Mouse (Mus musculus): ENCODE data around the gene Adamts9. TPM values are rescaled to one million over a fixed set of nuclear protein-coding genes. Genes with fewer than 3 reads are reported as not detected.

Adamts9 gene
- polyA plus RNA-seq, 1 experiment from 2014 or later = 1.7 TPM

- peaks cover 8% of the 10 kb centered on the region; the same call in 1 of the 2 replicates for H3K27me3 ChIP-seq
- H3K4me1 ChIP-seq = no peaks in the 10 kb centered on the region
- no peak overlapping the region for H3K4me2 ChIP-seq (replicated peaks)
- no peaks in the 10 kb centered on the region for H3K36me3 ChIP-seq
- H3K9me3 ChIP-seq = no peaks in the 10 kb centered on the region
- H3K9ac ChIP-seq (replicated peaks) = no peak overlapping the region
- no peak overlapping the region for H3K27ac ChIP-seq (replicated peaks)
- no peak for ATAC-seq (ENCODE audit: low FRiP score, low read depth)
- 84% methylated on average over 5 of the region's 5 CpGs for WGBS
- no peak overlapping the region for H3K4me3 ChIP-seq
These were observed 67.2 kb downstream of the Adamts9 start for GRCm38 (mm10) chr6:92876121-92876520.

GRCm38 (mm10) chr6:92875340-92875739 lies 68.0 kb downstream of the Adamts9 start:
- Histone ChIP-seq H3K36me3 (no peaks in the 10 kb centered on the region), H3K4me1 (no peaks in the 10 kb centered on the region), H3K27ac (replicated peaks) (no peak overlapping the region), H3K4me3 (no peak overlapping the region), H3K4me2 (replicated peaks) (no peak overlapping the region), H3K9ac (replicated peaks) (no peak overlapping the region), H3K27me3 (peaks cover 8% of the 10 kb centered on the region; the same call in 1 of the 2 replicates), H3K9me3 (no peaks in the 10 kb centered on the region)
- 95% methylated on average over 2 of the region's 2 CpGs for WGBS
- ATAC-seq (ENCODE audit: low FRiP score, low read depth) = no peak

GRCm38 (mm10) chr6:92874854-92875253 lies 68.4 kb downstream of the Adamts9 start:
- WGBS = 79% methylated on average over 5 of the region's 5 CpGs

GRCm38 (mm10) chr6:92872766-92873165 lies 70.5 kb downstream of the Adamts9 start:
- Histone ChIP-seq H3K36me3 (no peaks in the 10 kb centered on the region), H3K9me3 (no peaks in the 10 kb centered on the region), H3K27me3 (no peaks in the 10 kb centered on the region), H3K4me1 (no peaks in the 10 kb centered on the region), H3K9ac (replicated peaks) (no peak overlapping the region), H3K4me2 (replicated peaks) (no peak overlapping the region), H3K4me3 (no peak overlapping the region), H3K27ac (replicated peaks) (no peak overlapping the region)
- ATAC-seq (ENCODE audit: low FRiP score, low read depth) = no peak
- WGBS = 90% methylated on average over 10 of the region's 10 CpGs

More at GRCm38 (mm10) chr6:92874854-92875253, 68.4 kb downstream of the Adamts9 start:
- Histone ChIP-seq H3K27me3 (peaks cover 7% of the 10 kb centered on the region; the same call in 1 of the 2 replicates), H3K36me3 (no peaks in the 10 kb centered on the region), H3K4me1 (no peaks in the 10 kb centered on the region), H3K4me2 (replicated peaks) (no peak overlapping the region), H3K9me3 (no peaks in the 10 kb centered on the region), H3K9ac (replicated peaks) (no peak overlapping the region), H3K27ac (replicated peaks) (no peak overlapping the region), H3K4me3 (no peak overlapping the region)
- ATAC-seq (ENCODE audit: low FRiP score, low read depth) = no peak

- H3K9me3 ChIP-seq = no peaks in the 10 kb centered on the region
- H3K4me1 ChIP-seq = no peaks in the 10 kb centered on the region
- no peaks in the 10 kb centered on the region for H3K27me3 ChIP-seq
- WGBS = 69% methylated on average over 4 of the region's 4 CpGs
- no peak overlapping the region for H3K27ac ChIP-seq (replicated peaks)
- no peak overlapping the region for H3K9ac ChIP-seq (replicated peaks)
- no peak for ATAC-seq (ENCODE audit: low FRiP score, low read depth)
- no peaks in the 10 kb centered on the region for H3K36me3 ChIP-seq
- H3K4me3 ChIP-seq = no peak overlapping the region
- H3K4me2 ChIP-seq (replicated peaks) = no peak overlapping the region
These were observed 71.5 kb downstream of the Adamts9 start for GRCm38 (mm10) chr6:92871813-92872212.

GRCm38 (mm10) chr6:92869582-92870219 lies 73.6 kb downstream of the Adamts9 start:
- ATAC-seq (ENCODE audit: low FRiP score, low read depth) = no peak
- H3K27me3 ChIP-seq = no peaks in the 10 kb centered on the region
- H3K36me3 ChIP-seq = no peaks in the 10 kb centered on the region
- no peak overlapping the region for H3K27ac ChIP-seq (replicated peaks)
- H3K9me3 ChIP-seq = no peaks in the 10 kb centered on the region
- 70% methylated on average over 16 of the region's 16 CpGs for WGBS
- H3K4me2 ChIP-seq (replicated peaks) = no peak overlapping the region
- no peak overlapping the region for H3K9ac ChIP-seq (replicated peaks)
- H3K4me3 ChIP-seq = no peak overlapping the region
- no peaks in the 10 kb centered on the region for H3K4me1 ChIP-seq

GRCm38 (mm10) chr6:92869089-92869581 lies 74.2 kb downstream of the Adamts9 start, which contains the start of gene Gm15737:
Gene Gm15737 (plus strand): TSS chr6:92869357.
- no peaks in the 10 kb centered on the region for H3K27me3 ChIP-seq
- no peak for ATAC-seq (ENCODE audit: low FRiP score, low read depth)
- no peak within 1 kb of the TSS for H3K4me2 ChIP-seq (replicated peaks)
- no peak within 1 kb of the TSS for H3K4me3 ChIP-seq
- WGBS = 68% methylated on average over 4 of the region's 4 CpGs
- H3K27ac ChIP-seq (replicated peaks) = no peak within 1 kb of the TSS
- H3K9me3 ChIP-seq = no peaks in the 10 kb centered on the region
- H3K36me3 ChIP-seq = no peaks in the 10 kb centered on the region
- no peak within 1 kb of the TSS for H3K9ac ChIP-seq (replicated peaks)
- H3K4me1 ChIP-seq = no peaks in the 10 kb centered on the region

- Histone ChIP-seq H3K4me3 (no peak overlapping the region), H3K27ac (replicated peaks) (no peak overlapping the region), H3K36me3 (no peaks in the 10 kb centered on the region), H3K4me2 (replicated peaks) (no peak overlapping the region), H3K27me3 (no peaks in the 10 kb centered on the region), H3K9ac (replicated peaks) (no peak overlapping the region), H3K4me1 (no peaks in the 10 kb centered on the region), H3K9me3 (no peaks in the 10 kb centered on the region)
- no peak for ATAC-seq (ENCODE audit: low FRiP score, low read depth)
- 80% methylated on average over 9 of the region's 9 CpGs for WGBS
These were observed 80.7 kb downstream of the Adamts9 start for GRCm38 (mm10) chr6:92862599-92862998.

- WGBS = 74% methylated on average over 5 of the region's 5 CpGs
- no peak overlapping the region for H3K9ac ChIP-seq (replicated peaks)
- no peak overlapping the region for H3K27ac ChIP-seq (replicated peaks)
These were observed 82.9 kb downstream of the Adamts9 start for GRCm38 (mm10) chr6:92860285-92860912.

GRCm38 (mm10) chr6:92858721-92859510 lies 84.4 kb downstream of the Adamts9 start:
- Histone ChIP-seq H3K4me1 (no peaks in the 10 kb centered on the region), H3K36me3 (no peaks in the 10 kb centered on the region), H3K4me2 (replicated peaks) (no peak overlapping the region), H3K27me3 (no peaks in the 10 kb centered on the region), H3K9ac (replicated peaks) (no peak overlapping the region), H3K27ac (replicated peaks) (no peak overlapping the region), H3K4me3 (no peak overlapping the region), H3K9me3 (no peaks in the 10 kb centered on the region)
- ATAC-seq (ENCODE audit: low FRiP score, low read depth) = no peak
- 87% methylated on average over 12 of the region's 12 CpGs for WGBS

More at GRCm38 (mm10) chr6:92860285-92860912, 82.9 kb downstream of the Adamts9 start:
- Histone ChIP-seq H3K4me3 (no peak overlapping the region), H3K36me3 (no peaks in the 10 kb centered on the region), H3K4me1 (no peaks in the 10 kb centered on the region), H3K27me3 (no peaks in the 10 kb centered on the region), H3K9me3 (no peaks in the 10 kb centered on the region), H3K4me2 (replicated peaks) (no peak overlapping the region)
- no peak for ATAC-seq (ENCODE audit: low FRiP score, low read depth)

- no peaks in the 10 kb centered on the region for H3K4me1 ChIP-seq
- no peaks in the 10 kb centered on the region for H3K36me3 ChIP-seq
- H3K4me3 ChIP-seq = no peak overlapping the region
- H3K9ac ChIP-seq (replicated peaks) = no peak overlapping the region
- no peak overlapping the region for H3K27ac ChIP-seq (replicated peaks)
- no peak for ATAC-seq (ENCODE audit: low FRiP score, low read depth)
- no peaks in the 10 kb centered on the region for H3K27me3 ChIP-seq
- H3K9me3 ChIP-seq = no peaks in the 10 kb centered on the region
- no peak overlapping the region for H3K4me2 ChIP-seq (replicated peaks)
- WGBS = 93% methylated on average over 13 of the region's 13 CpGs
These were observed 85.5 kb downstream of the Adamts9 start for GRCm38 (mm10) chr6:92857761-92858160.

- H3K9ac ChIP-seq (replicated peaks) = no peak overlapping the region
- peaks cover 7% of the 10 kb centered on the region; the same call in 1 of the 2 replicates for H3K4me1 ChIP-seq
- H3K36me3 ChIP-seq = no peaks in the 10 kb centered on the region
- no peak overlapping the region for H3K27ac ChIP-seq (replicated peaks)
- no peak overlapping the region for H3K4me3 ChIP-seq
- no peak for ATAC-seq (ENCODE audit: low FRiP score, low read depth)
- 90% methylated on average over 4 of the region's 4 CpGs for WGBS
- H3K4me2 ChIP-seq (replicated peaks) = no peak overlapping the region
- H3K9me3 ChIP-seq = no peaks in the 10 kb centered on the region
- no peaks in the 10 kb centered on the region for H3K27me3 ChIP-seq
These were observed 88.4 kb downstream of the Adamts9 start for GRCm38 (mm10) chr6:92854873-92855272.

Data from midbrain, embryonic 12.5 days (tissue).